Mouse (Mus musculus): ENCODE results near the gene Nhsl1. TPM values are rescaled to one million over a fixed set of nuclear protein-coding genes. Genes with fewer than 3 reads are reported as not detected.
A peak's percentile ranks its signal among the peaks of the same experiment; 100 is the strongest.

The Nhsl1 gene
- polyA plus RNA-seq, 1 experiment from 2014 or later = 10.6 TPM

DNA sequence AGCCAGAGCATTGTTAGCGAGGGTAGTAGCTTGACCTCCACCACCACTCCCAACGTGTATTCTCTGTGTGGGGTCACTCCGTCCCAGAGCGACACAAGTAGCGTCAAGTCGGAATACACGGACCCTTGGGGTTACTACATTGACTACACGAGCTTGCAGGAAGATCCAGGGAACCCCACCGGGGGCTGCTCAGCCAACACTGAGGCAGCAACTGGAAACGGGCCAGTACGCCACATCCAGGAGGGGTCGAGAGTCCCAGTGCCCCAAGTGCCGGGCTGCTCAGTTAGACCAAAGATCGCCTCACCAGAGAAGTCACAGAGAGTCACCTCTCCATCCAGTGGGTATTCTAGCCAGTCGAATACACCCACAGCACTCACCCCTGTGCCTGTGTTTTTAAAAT, 206.5 kb downstream of the Nhsl1 start:
- Histone ChIP-seq H3K4me1 (peaks cover 14% of the 10 kb centered on the region), H3K27me3 (ENCODE audit: insufficient read depth, poor library complexity, severe bottlenecking) (no peaks in the 10 kb centered on the region), H3K27ac (0 out of 2 replicates have a peak overlapping the region, but pooled peaks have one; percentile 13), H3K9me3 (no peaks in the 10 kb centered on the region), H3K36me3 (peaks cover 43% of the 10 kb centered on the region), H3K4me3 (no peak overlapping the region)
- 82% methylated on average over 15 of the region's 15 CpGs for WGBS
- DNase-seq (ENCODE audit: low spot score) = no peak

GRCm38 (mm10) chr10:18525726-18526125, 206.9 kb downstream of the Nhsl1 start:
- peaks cover 41% of the 10 kb centered on the region for H3K36me3 ChIP-seq
- no peaks in the 10 kb centered on the region for H3K27me3 ChIP-seq (ENCODE audit: insufficient read depth, poor library complexity, severe bottlenecking)
- DNase-seq (ENCODE audit: low spot score) = no peak
- H3K27ac ChIP-seq = 0 out of 2 replicates have a peak overlapping the region, but pooled peaks have one; percentile 30
- H3K4me3 ChIP-seq = no peak overlapping the region
- no peaks in the 10 kb centered on the region for H3K9me3 ChIP-seq
- 58% methylated on average over 9 of the region's 9 CpGs for WGBS
- H3K4me1 ChIP-seq = peaks cover 14% of the 10 kb centered on the region

GRCm38 (mm10) chr10:18526184-18526850, 207.5 kb downstream of the Nhsl1 start:
- DNase-seq (ENCODE audit: low spot score) = no peak
- no peak overlapping the region for H3K4me3 ChIP-seq
- peaks cover 37% of the 10 kb centered on the region for H3K36me3 ChIP-seq
- no peaks in the 10 kb centered on the region for H3K27me3 ChIP-seq (ENCODE audit: insufficient read depth, poor library complexity, severe bottlenecking)
- no peaks in the 10 kb centered on the region for H3K9me3 ChIP-seq
- peaks cover 16% of the 10 kb centered on the region for H3K4me1 ChIP-seq
- H3K27ac ChIP-seq = 0 out of 2 replicates have a peak overlapping the region, but pooled peaks have one; percentile 30
- 70% methylated on average over 22 of the region's 22 CpGs for WGBS

DNA sequence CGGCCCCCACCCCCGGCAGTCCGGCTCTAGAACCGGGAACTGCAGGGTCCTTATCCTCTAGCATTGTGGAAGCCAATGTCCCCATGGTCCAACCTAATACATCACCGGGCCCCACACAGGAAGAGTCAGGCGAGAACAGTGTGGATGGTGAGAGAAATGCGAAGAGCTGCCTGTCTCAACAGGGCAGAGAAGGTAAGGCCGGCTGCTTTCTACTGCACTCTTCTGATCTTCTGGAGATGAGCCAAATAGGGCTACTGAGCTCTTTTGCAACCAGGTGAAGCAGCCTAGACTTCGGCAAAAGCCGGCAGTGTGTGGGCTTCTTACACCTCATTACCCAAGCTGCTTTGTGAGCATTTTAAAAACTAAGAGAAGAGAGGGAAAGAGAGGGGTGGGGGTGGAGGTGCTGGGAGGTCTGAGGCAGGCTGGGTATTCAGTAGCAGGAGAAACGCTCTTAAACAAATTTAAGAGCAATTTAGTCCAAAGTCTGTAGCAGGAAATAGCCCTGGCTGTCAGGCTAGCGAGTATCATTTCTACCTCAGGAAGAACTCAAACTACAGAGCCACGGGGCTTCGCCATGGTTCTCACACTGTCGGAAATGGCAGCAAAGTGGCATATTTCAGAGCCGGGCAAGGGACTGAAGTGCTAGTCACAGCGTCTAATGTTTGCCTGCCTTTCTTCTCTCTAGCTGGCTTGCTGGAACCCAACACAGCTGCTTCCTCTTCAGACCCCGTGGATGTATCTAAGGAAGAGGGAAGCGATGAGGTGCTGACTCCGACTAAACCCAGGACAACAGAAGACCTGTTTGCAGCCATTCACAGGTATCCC, 208.3 kb downstream of the Nhsl1 start:
- Histone ChIP-seq H3K4me1 (peaks cover 21% of the 10 kb centered on the region), H3K4me3 (no peak overlapping the region), H3K27ac (no peak overlapping the region), H3K36me3 (peaks cover 43% of the 10 kb centered on the region), H3K9me3 (no peaks in the 10 kb centered on the region), H3K27me3 (ENCODE audit: insufficient read depth, poor library complexity, severe bottlenecking) (no peaks in the 10 kb centered on the region)
- DNase-seq (ENCODE audit: low spot score) = no peak
- 78% methylated on average over 20 of the region's 20 CpGs for WGBS

GRCm38 (mm10) chr10:18527766-18528165, 209.0 kb downstream of the Nhsl1 start:
- WGBS = 73% methylated on average over 7 of the region's 7 CpGs
- Histone ChIP-seq H3K4me1 (peaks cover 25% of the 10 kb centered on the region), H3K27ac (no peak overlapping the region), H3K4me3 (no peak overlapping the region), H3K27me3 (ENCODE audit: insufficient read depth, poor library complexity, severe bottlenecking) (no peaks in the 10 kb centered on the region), H3K36me3 (peaks cover 43% of the 10 kb centered on the region), H3K9me3 (no peaks in the 10 kb centered on the region)
- DNase-seq (ENCODE audit: low spot score) = no peak

GRCm38 (mm10) chr10:18528475-18528874, 209.7 kb downstream of the Nhsl1 start:
- H3K27me3 ChIP-seq (ENCODE audit: insufficient read depth, poor library complexity, severe bottlenecking) = no peaks in the 10 kb centered on the region
- H3K9me3 ChIP-seq = no peaks in the 10 kb centered on the region
- H3K4me3 ChIP-seq = no peak overlapping the region
- H3K36me3 ChIP-seq = peaks cover 45% of the 10 kb centered on the region
- no peak overlapping the region for H3K27ac ChIP-seq
- WGBS = 58% methylated on average over 5 of the region's 5 CpGs
- H3K4me1 ChIP-seq = peaks cover 25% of the 10 kb centered on the region
- no peak for DNase-seq (ENCODE audit: low spot score)

- H3K9me3 ChIP-seq = no peaks in the 10 kb centered on the region
- H3K4me1 ChIP-seq = peaks cover 25% of the 10 kb centered on the region
- no peak overlapping the region for H3K27ac ChIP-seq
- H3K36me3 ChIP-seq = peaks cover 39% of the 10 kb centered on the region
- WGBS = 79% methylated on average over 4 of the region's 4 CpGs
- no peaks in the 10 kb centered on the region for H3K27me3 ChIP-seq (ENCODE audit: insufficient read depth, poor library complexity, severe bottlenecking)
- no peak for DNase-seq (ENCODE audit: low spot score)
- no peak overlapping the region for H3K4me3 ChIP-seq
Measured at GRCm38 (mm10) chr10:18529177-18529576, 210.4 kb downstream of the Nhsl1 start.

GRCm38 (mm10) chr10:18530161-18530560, 211.4 kb downstream of the Nhsl1 start:
- Histone ChIP-seq H3K27ac (no peak overlapping the region), H3K36me3 (peaks cover 30% of the 10 kb centered on the region), H3K4me3 (no peak overlapping the region), H3K27me3 (ENCODE audit: insufficient read depth, poor library complexity, severe bottlenecking) (no peaks in the 10 kb centered on the region), H3K4me1 (peaks cover 25% of the 10 kb centered on the region), H3K9me3 (no peaks in the 10 kb centered on the region)
- WGBS = 89% methylated on average over 4 of the region's 4 CpGs
- no peak for DNase-seq (ENCODE audit: low spot score)

DNA sequence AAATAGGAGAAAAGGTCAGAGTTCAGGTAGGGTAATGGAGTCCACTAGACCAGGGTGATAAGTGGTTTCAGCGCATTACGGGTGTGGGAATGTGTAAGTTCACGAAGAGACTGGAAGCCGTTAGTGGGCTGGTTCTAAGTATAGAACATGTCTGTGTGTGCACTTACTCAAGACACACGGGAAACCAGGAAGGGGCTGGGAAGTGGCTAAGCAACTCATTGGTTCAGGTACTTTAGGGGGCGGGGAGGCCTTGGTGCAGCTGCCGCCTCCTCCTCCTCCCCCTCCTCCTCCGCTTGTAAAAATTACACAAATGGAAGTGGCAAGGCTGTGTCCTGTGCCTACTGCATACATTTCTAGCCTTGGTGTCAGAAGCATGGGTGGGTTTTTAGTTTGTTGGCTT, 213.5 kb downstream of the Nhsl1 start:
- DNase-seq (ENCODE audit: low spot score) = no peak
- H3K27ac ChIP-seq = no peak overlapping the region
- no peak overlapping the region for H3K4me3 ChIP-seq
- H3K9me3 ChIP-seq = no peaks in the 10 kb centered on the region
- H3K27me3 ChIP-seq (ENCODE audit: insufficient read depth, poor library complexity, severe bottlenecking) = no peaks in the 10 kb centered on the region
- peaks cover 10% of the 10 kb centered on the region for H3K4me1 ChIP-seq
- 45% methylated on average over 8 of the region's 8 CpGs for WGBS
- H3K36me3 ChIP-seq = peaks cover 16% of the 10 kb centered on the region

DNA sequence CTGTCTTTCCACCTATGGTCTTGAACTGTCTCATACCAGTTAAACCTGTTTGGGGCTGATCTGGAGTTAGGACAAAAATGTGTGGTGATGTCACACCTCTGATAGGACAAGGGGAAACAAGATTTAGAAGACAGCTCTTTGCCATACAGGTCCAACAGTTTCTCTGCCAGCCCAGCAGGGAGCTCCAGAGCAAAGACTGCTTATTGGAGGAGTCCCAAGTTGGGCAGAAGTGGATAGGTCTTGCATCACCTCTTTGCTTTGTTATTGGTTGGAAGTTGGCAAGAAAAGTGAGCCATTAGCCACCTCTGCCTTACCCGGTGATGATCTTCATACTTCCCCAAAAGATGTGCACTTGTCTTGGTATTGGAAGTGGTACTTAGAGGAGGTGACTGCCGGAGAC, 218.1 kb downstream of the Nhsl1 start:
- 86% methylated on average over 2 of the region's 2 CpGs for WGBS
- H3K9me3 ChIP-seq = no peaks in the 10 kb centered on the region

DNA sequence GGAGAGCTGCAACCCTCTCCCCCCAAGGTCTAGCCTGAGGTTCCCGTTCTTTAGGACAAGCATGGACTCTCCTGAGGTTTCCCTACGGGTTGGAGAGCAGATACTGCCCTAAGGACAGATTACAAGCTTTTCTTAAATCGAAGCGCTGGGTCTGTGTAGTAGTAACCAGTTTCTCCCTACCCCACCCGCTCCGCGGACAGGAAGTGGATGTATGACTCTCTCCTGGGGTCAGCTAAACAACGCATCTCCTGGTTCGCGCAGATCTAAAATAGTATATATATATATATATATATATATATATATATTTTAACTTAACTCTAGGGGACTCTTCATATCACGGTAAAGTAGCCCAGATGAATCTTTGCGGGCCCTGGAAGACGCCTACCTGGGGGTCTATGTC, 226.5 kb downstream of the Nhsl1 start:
- Histone ChIP-seq H3K4me1 (peaks cover 10% of the 10 kb centered on the region; the same call in 1 of the 2 replicates), H3K9me3 (no peaks in the 10 kb centered on the region), H3K4me3 (peak overlapping the region; percentile 71), H3K36me3 (no peaks in the 10 kb centered on the region), H3K27ac (peak overlapping the region; percentile 87), H3K27me3 (ENCODE audit: insufficient read depth, poor library complexity, severe bottlenecking) (no peaks in the 10 kb centered on the region)
- DNase-seq (ENCODE audit: low spot score) = no peak
- WGBS = 8% methylated on average over 13 of the region's 13 CpGs

More for the DNA sequence above, 218.1 kb downstream of the Nhsl1 start:
- peaks cover 8% of the 10 kb centered on the region for H3K36me3 ChIP-seq
- no peak overlapping the region for H3K27ac ChIP-seq
- H3K27me3 ChIP-seq (ENCODE audit: insufficient read depth, poor library complexity, severe bottlenecking) = no peaks in the 10 kb centered on the region
- no peak for DNase-seq (ENCODE audit: low spot score)
- H3K4me1 ChIP-seq = peaks cover 4% of the 10 kb centered on the region; the same call in 1 of the 2 replicates
- no peak overlapping the region for H3K4me3 ChIP-seq

DNA sequence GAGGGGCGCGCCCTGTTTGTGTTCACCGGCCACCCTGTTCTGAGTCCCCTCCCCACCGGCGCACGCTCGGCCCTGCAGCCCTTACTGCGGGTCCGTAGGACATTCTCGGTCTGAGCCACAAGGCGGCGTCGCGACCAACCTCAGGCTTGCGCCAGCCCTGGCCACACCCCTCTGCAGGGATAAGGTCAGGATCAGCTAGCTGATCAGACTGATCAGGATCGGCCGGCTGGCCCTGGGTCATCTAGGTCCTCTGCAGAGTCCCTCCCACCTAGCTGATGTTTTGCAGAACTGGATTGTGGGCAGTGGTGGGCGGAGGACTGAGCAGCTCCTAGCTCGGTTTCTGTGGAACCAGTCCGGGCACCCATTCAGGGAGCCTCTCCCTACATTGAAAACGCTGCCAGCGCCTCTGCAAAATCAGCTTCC, 227.0 kb downstream of the Nhsl1 start, which contains the start of gene Hebp2:
Hebp2 (minus strand) TSS at position 264 of the 423 bp plus-strand sequence.
- DNase-seq (ENCODE audit: low spot score) = peak; percentile 88
- peak within 1 kb of the TSS; percentile 87 for H3K27ac ChIP-seq
- H3K27me3 ChIP-seq (ENCODE audit: insufficient read depth, poor library complexity, severe bottlenecking) = no peaks in the 10 kb centered on the region
- WGBS = under 1% methylated on average over 22 of the region's 22 CpGs
- no peaks in the 10 kb centered on the region for H3K36me3 ChIP-seq
- peaks cover 10% of the 10 kb centered on the region; the same call in 1 of the 2 replicates for H3K4me1 ChIP-seq
- H3K4me3 ChIP-seq = peak within 1 kb of the TSS; percentile 71
- H3K9me3 ChIP-seq = no peaks in the 10 kb centered on the region

- DNase-seq (ENCODE audit: low spot score) = no peak
- 87% methylated on average over 4 of the region's 4 CpGs for WGBS
- Histone ChIP-seq H3K27ac (no peak overlapping the region), H3K9me3 (no peaks in the 10 kb centered on the region), H3K27me3 (ENCODE audit: insufficient read depth, poor library complexity, severe bottlenecking) (no peaks in the 10 kb centered on the region), H3K36me3 (no peaks in the 10 kb centered on the region), H3K4me3 (no peak overlapping the region), H3K4me1 (peaks cover 10% of the 10 kb centered on the region; the same call in 1 of the 2 replicates)
Measured at GRCm38 (mm10) chr10:18547381-18547780, 228.6 kb downstream of the Nhsl1 start.

All from heart, embryonic 10.5 days (tissue).